Mouse (Mus musculus) bone marrow macrophage, adult 2 months (primary cell): ENCODE data around the gene Gm11992.

Experiments used
- CTCF ChIP-seq: IDR thresholded peaks from 2 replicates; pipeline ENCODE4 v1.5.1; 2012; ENCODE audit warnings: low read depth, mild to moderate bottlenecking, low read length, moderate library complexity
- POLR2A ChIP-seq: IDR thresholded peaks from 2 replicates; pipeline ENCODE4 v1.6.1; 2012; ENCODE audit warnings: mild to moderate bottlenecking, low read depth, low read length, borderline replicate concordance

GRCm38 (mm10) chr11:9118050-9118420, 69.6 kb downstream of the Gm11992 start, which contains the start of gene Upp1:
- no peak for TF ChIP-seq POLR2A
- no peak for TF ChIP-seq CTCF
